Mouse (Mus musculus) adrenal gland, postnatal 4 days (tissue): ENCODE results near the gene Timm17b. TPM values are rescaled to one million over a fixed set of nuclear protein-coding genes. Genes with fewer than 3 reads are reported as not detected.
A peak's percentile ranks its signal among the peaks of the same experiment; 100 is the strongest.
"Not testable (repeated sequence)": the region's sequence is repeated elsewhere in the genome, so short reads cannot be mapped to it uniquely, and the experiment has no call there.

Experiments used
- DNase-seq, 2 experiments: peaks; one replicate each; pipeline ENCODE4 v3.0.0; 2021 to 2022; ENCODE audit warnings: low spot score in 2 of 2, mixed read lengths in 2 of 2
- long read RNA-seq, 2 experiments: library from polyadenylated mRNA; stranded (forward); transcript quantifications; one replicate each; pipeline ENCODE4 v2.0.0; 2021
- total RNA-seq, 2 experiments: library from RNA; stranded (reverse); gene quantifications; 2 replicates each; pipeline ENCODE4 v1.2.3; 2021

The Timm17b gene
- total RNA-seq: 100 to 1,000 TPM in 1 of 2 experiments, 10 to 100 TPM in 1; 95.7 to 101 TPM
- long read RNA-seq, experiment 1, transcript Timm17b-201 (6 exons, 2,381 nt): major isoform, 87 of 98 reads
- long read RNA-seq, experiment 1, transcript Timm17b-203 (2 exons, 761 nt): minor isoform, 5 of 98 reads
- long read RNA-seq, experiment 1, partial matches to known transcripts: 5 of 98 reads
- long read RNA-seq, experiment 1, other reads (novel, unspliced or antisense): 1 of 98 reads
- long read RNA-seq, experiment 2, transcript Timm17b-201 (6 exons, 2,381 nt): major isoform, 61 of 82 reads
- long read RNA-seq, experiment 2, transcript Timm17b-203 (2 exons, 761 nt): minor isoform, 7 of 82 reads
- long read RNA-seq, experiment 2, partial matches to known transcripts: 7 of 82 reads
- long read RNA-seq, experiment 2, other reads (novel, unspliced or antisense): 7 of 82 reads

DNA sequence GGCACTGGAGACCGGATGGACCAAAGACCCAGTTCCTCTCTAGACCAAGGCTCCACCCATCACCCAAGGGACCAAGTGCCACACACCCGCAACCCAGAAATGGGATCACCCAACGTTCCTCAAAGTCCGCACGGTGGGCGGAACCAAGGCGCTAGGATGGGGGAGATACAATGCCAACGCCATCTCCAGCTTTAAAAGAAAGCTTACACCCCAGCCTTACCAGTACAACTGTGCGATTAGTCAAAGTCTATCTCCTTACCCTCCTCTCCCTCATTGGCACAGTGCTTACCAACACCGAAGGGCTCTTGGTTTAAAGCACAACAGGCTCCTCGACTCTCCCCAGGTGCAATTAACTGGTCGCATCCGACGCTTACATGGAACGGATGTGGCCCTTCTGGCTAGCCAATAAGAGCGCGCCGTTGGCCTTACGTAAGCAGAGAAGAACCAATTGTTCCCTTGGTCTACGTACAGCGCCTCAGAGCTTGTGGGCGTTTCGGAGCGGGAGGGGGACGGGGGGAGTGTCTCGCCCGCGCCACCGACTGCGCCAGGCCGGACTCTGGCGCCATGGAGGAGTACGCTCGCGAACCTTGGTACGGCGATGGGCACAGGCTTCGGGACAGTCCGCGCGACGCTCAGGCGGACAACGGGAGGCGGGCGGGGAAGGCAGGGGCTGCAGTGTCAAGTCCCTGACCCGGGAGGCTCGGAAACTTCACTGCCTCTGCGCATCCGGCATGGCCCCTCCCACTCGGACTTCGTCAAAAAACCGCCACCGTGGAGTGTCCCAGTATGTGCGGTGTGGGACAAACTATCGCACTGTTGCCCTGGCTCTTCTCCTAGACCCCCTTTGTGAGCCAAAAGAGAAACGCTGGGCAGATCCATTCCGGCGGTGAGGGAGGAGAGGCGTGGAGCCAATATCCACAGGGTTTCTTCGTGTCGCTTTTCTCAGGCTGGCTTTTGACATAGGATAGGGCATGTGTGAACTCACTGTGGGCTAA lies at the start of gene Timm17b, which contains the start of gene Pqbp1:
TSS of gene Timm17b (plus strand) at position 478 of the 995 bp plus-strand sequence.
TSS of gene Pqbp1 (minus strand) at position 390 of the 995 bp plus-strand sequence.
- peak; percentile 35 to 66 for DNase-seq

GRCm38 (mm10) chrX:7854578-7854977 lies 44.6 kb upstream of the Timm17b start:
- no peak for DNase-seq

DNA sequence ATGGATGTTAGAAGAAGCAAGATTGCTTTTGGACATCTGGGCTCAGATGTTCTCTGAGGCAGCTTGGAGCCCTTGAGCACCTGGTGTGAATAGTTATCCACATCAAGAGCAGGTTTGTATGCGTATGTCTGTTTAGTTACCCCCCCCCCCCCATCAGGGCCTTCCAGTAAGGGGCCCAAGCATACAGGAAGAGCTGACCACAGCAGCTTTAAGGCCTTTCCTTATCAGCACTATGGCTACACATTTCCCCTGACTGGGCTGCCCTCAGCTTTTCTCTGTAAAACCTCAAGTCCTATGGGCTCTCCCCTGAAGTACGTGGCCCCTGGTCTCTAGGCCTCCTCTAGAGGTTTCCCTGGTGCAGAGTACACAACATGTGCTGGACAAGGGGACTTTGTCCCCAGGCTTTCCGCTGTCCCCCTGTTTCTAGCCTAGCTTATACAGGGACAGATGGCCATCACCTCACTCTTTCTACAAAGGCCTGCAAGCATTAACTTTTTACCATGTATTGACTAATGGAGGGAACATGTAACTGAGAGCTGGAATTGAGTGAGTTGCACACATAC lies 39.9 kb upstream of the Timm17b start:
- no peak for DNase-seq

DNA sequence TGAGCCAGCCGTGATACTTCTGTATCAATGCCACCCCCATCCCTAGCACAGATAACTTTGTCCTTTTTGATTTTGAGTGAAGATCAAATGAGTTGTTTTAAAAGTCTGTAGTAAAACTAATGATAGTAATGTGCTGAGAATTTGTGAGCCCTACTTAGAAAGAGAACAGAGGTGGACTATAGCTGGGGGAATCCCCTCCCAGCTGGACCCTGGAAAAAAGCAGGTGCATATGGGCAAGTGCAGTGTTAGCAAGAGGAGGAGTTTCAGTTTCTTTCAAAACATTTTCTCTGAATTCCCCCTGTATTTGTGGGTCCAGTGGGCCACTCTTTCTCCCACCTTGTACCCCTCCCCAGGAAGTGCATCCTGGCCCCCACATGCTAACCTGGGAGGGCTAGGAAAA lies 36.0 kb upstream of the Timm17b start:
- no peak for DNase-seq

- DNase-seq: no peak
These were observed 34.6 kb upstream of the Timm17b start for GRCm38 (mm10) chrX:7864551-7864950.

GRCm38 (mm10) chrX:7865343-7865742 lies 33.8 kb upstream of the Timm17b start:
- DNase-seq: no peak

GRCm38 (mm10) chrX:7865786-7866185 lies 33.4 kb upstream of the Timm17b start:
- no peak for DNase-seq

- DNase-seq: no peak
These were observed 32.0 kb upstream of the Timm17b start for GRCm38 (mm10) chrX:7867141-7867540.

DNA sequence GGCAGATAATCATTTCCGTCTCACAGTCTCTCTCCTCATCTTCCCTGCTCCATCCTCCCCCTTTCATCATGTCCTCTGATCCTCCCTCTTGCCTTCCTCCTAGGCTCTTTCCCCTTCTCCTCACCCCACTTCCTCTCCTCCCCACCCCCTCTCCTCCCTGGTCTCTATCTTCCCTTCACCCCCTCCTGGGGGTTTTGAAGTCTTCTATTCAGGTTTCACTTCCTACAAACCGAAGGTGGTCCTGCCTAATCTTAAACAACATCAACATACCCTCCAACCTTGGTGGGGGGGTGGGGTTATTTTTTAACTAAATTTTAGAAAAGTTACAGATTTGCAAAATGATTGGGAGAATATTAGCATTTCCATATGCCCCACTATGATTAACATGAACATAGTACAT lies 30.7 kb upstream of the Timm17b start:
- DNase-seq: no peak

DNA sequence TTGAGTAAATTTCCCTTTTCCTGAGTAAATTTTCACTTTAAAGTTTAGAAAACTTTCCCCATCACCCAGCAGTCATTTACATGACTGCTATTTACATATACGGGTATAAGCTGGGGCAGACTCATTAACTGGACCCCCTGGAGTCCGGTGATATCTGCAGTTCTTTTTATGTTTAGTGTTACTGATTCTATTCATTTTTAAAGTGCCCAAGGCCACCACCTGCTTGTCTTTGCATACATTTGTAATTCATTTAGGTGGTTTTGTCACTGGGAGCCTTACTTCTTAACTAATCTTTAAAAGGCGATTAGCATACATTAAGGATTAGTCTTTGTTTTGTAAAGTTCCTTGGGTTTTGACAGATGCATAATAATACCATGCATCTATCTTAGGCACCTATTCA lies 29.3 kb upstream of the Timm17b start:
- DNase-seq: no peak

- peak; percentile 36 to 57 for DNase-seq
These were observed 21.1 kb upstream of the Timm17b start, which contains the start of gene Pim2 for GRCm38 (mm10) chrX:7878007-7878419. Gene Pim2, plus strand, starts transcription at chrX:7878262.

- DNase-seq: no peak
These were observed 20.7 kb upstream of the Timm17b start for GRCm38 (mm10) chrX:7878495-7878894.

GRCm38 (mm10) chrX:7879819-7880218 lies 19.3 kb upstream of the Timm17b start:
- peak in 1 of 2 experiments; percentile 36 for DNase-seq

GRCm38 (mm10) chrX:7883841-7884567 lies 15.2 kb upstream of the Timm17b start, which contains the start of gene Slc35a2:
Gene Slc35a2, plus strand, starts transcription at chrX:7884028.
- DNase-seq: peak; percentile 30 to 60

GRCm38 (mm10) chrX:7898211-7898610 lies 946 bp upstream of the Timm17b start:
- no peak for DNase-seq

GRCm38 (mm10) chrX:7904441-7904840 lies 5.3 kb downstream of the Timm17b start:
- no peak for DNase-seq

DNA sequence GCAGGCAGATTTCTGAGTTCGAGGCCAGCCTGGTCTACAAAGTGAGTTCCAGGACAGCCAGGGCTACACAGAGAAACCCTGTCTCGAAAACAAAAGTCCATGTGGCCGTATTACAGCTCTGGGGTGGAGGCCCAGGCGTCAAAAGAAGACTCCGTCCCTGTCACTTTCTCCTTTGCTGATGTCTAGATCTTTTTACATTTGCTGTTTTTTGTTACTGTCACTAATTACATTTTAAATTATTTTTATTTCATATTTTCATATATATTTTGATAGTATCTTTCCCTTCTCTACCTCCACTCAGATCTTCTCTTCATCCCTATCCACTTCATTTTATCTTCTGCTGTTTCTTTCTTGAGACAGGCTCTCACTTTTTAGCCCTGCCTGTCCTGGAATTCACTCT lies 8.6 kb downstream of the Timm17b start, which contains the start of gene Gm10491:
TSS of gene Gm10491 (minus strand) at position 101 of the 400 bp plus-strand sequence.
- no peak for DNase-seq

GRCm38 (mm10) chrX:7909242-7909641 lies 10.1 kb downstream of the Timm17b start, which contains the start of gene Gm10490:
Gene Gm10490, plus strand, starts transcription at chrX:7909542.
- DNase-seq: not testable (repeated sequence)

GRCm38 (mm10) chrX:7910473-7910872 lies 11.3 kb downstream of the Timm17b start:
- DNase-seq: no peak

DNA sequence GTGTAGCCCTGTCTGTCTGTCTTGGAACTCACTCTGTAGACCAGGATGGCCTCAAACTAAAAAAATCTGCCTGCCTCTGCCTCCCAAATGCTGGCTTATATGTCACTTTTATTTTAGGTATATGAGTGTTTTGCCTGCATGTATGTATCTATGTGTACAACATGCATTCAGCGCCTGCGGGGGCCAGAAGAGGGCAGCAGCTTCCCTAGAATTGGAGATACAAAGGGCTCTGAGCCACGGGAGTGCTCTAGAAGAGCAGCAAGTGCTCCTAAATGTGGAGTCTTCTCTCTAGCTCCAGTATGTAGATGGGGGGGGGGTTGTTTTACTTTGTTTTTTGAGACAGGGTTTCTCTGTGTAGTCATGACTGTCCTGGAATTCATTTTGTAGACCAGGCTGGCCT lies 16.5 kb downstream of the Timm17b start:
- not testable (repeated sequence) for DNase-seq
